Mouse (Mus musculus): ENCODE data around the gene Olfr588-ps1.
"Not testable (repeated sequence)": the region's sequence is repeated elsewhere in the genome, so short reads cannot be mapped to it uniquely, and the experiment has no call there.

Olfr588-ps1 gene

DNA sequence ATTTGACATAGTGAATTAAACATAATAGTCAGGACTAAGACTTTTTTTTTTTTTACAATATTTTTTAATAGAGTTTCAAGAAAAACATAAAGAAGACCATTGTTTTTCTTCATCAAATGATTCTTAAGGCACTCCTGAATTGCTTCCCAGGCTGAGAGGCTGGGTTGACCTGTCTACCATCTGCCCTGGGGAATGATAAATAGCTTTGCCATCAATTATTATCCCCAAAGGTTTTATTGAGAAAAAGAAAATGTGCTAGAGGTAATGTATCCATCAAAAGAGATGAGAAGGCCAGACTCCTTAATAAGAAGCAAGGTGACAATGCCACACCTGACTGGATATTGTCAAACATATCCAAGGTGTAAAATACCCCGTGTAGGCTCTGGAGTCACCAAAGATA lies at the start of gene Olfr588-ps1:
TSS of gene Olfr588-ps1 (plus strand) at position 301 of the 400 bp plus-strand sequence.
- no peak for DNase-seq (ENCODE audit: extremely low read depth, low read depth)

DNA sequence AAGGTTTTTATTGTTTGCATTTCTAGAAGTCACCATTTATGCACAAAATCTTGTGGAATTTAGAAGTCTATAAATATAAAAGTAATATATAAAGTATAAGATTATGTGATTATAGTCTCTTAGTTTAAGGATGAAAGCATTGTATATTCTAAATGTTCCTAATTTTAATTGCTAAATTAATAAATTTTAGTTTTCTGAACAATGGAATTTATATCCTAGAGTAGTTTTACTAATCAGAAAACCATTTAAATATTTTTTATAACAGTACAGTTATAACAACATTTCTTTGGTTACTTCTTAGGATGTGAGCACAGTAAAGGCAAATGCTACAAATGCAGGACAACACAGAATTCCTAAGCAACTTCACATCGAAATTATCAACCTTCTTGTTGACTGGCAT lies 43.3 kb upstream of the Olfr588-ps1 start, which contains the start of gene Olfr585:
TSS of gene Olfr585 (plus strand) at position 301 of the 400 bp plus-strand sequence.
- no peak for DNase-seq (ENCODE audit: extremely low read depth, low read depth)

DNA sequence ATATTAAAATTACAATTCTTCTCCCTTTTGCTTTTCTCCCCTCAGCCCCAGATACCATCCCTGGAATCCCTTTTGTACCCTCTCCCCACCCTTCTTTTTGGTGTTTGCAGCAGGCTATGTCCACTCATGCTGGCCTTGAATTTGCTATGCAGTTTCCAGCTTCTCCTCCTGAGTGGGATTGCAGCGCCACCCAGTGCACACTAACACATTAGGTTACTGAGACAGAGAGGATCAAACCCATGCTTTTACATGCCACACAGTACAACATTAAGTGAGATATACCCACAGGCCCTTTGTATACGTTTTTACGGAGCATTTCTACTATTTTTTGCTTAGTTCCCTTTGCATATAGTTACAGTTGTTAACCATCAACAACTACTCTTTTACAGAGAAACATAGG lies 21.3 kb upstream of the Olfr588-ps1 start:
- DNase-seq (ENCODE audit: extremely low read depth, low read depth) = no peak

DNA sequence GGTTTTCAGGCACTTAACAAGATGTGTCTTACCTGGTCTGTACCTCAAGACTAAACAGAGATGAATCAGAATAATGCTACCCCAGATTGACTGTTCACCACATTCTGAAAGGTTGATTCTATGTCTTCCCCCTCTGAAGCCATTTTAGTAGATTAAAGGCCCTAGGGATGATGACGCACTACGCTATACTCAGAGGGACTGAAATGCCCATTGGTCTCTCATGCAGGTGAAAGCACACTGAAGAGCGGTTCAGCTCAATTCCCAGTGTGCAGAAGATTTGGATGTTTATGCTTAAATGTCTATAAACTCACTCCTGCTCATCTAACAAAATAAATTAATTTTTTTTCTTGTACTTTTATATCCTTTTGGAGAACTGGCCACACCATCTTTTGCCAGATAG lies 15.1 kb upstream of the Olfr588-ps1 start, which contains the start of gene Olfr586:
TSS of gene Olfr586 (minus strand) at position 101 of the 400 bp plus-strand sequence.
- no peak for DNase-seq (ENCODE audit: extremely low read depth, low read depth)

DNA sequence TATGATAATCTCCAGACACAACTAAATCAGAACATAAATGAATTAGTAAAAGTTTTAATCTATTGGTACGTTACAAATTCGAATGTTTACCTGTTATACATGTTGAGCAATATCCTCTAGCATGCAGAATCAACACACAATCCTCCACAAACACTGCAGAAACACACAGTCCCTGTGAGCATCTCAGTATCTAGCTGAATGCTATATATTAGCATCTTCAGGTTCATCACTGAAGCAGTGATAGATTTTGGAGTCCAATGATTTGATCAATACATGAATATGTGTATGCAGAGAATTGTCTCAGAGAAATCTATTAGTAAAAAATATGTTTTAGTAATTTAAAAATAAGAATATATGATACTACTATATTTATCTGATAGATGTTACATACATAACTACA lies 15.6 kb downstream of the Olfr588-ps1 start, which contains the start of gene Olfr589:
TSS of gene Olfr589 (minus strand) at position 101 of the 400 bp plus-strand sequence.
- DNase-seq (ENCODE audit: extremely low read depth, low read depth) = no peak

DNA sequence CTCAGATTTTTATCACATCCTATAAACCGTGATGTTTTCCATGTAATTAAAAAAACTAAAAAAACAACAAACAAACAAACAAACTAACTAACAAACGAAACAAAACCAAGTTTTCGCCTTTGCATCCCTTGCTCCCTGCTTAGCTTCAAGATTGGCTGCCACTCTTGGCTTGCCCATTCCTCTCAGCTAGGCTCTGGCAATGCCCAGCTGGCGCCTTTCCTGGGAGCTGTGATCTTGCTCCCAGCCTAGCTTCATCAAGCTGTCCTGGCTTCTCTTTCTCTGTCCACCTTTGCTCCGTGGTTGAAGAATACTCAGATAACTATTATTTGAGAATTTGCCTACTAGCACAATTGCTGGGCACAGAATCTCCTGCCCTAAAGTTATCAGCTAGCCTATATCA lies 29.0 kb downstream of the Olfr588-ps1 start:
- DNase-seq (ENCODE audit: extremely low read depth, low read depth) = no peak

DNA sequence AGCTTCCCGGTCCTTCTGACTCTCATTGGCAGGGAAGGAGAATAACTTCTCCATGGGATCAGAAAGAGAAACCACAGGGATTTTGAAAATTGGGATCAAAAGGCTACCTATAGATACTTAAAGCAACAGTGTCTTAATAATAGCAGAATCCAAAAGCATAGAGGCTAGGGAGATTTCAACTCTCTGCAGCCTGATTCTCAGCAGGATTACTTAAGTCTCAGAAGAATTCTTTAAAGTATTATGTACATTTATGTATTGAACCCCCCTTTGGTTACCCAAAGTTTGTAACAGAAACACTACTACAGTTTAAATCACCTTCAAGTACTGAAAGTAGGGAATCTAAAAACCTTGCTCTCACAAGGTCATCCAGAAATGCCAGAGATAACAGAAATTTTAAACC lies 37.6 kb downstream of the Olfr588-ps1 start, which contains the start of gene Olfr591:
TSS of gene Olfr591 (minus strand) at position 101 of the 400 bp plus-strand sequence.
- DNase-seq (ENCODE audit: extremely low read depth, low read depth) = no peak

DNA sequence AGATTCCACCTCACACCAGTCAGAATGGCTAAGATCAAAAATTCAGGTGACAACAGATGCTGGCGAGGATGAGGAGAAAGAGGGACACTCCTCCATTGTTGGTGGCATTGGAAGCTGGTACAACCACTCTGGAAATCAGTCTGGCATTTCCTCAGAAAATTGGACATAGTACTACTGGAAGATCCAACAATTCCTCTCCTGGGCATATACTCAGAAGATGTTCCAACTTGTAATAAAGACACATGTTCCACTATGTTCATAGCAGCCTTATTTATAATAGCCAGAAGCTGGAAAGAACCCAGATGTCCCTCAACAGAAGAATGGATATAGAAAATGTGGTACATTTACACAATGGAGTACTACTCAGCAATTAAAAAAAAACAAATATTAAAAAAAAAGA lies 43.8 kb downstream of the Olfr588-ps1 start, which contains the start of gene Olfr592:
TSS of gene Olfr592 (plus strand) at position 301 of the 400 bp plus-strand sequence.
- DNase-seq (ENCODE audit: extremely low read depth, low read depth) = not testable (repeated sequence)

All from MEL-GATA-1-ER (cell line).